Mouse (Mus musculus) heart, embryonic 11.5 days (tissue): Measurements from ENCODE around the gene Wdr64. TPM values are rescaled to one million over a fixed set of nuclear protein-coding genes. Genes with fewer than 3 reads are reported as not detected.

ENCODE experiments used
- ATAC-seq: fragments of 200-750 bp; cut with Nextera tagmentation; replicated peaks from 2 replicates; pipeline ENCODE4 v1.8.0; 2017; ENCODE audit warnings: moderate library complexity; ENCODE audit not compliant: insufficient number of reproducible peaks, low FRiP score, low TSS enrichment
- H3K27ac ChIP-seq: fragments of 300-500 bp; sonication (generic); 2 replicates; pipeline ENCODE4 v1.5.1; 2014; ENCODE audit warnings: mild to moderate bottlenecking, low read depth, low read length
- H3K27me3 ChIP-seq: fragments of 300-500 bp; sonication (generic); 2 replicates; pipeline ENCODE4 v1.6.1; 2014; ENCODE audit warnings: mild to moderate bottlenecking, low read length, mixed read lengths; ENCODE audit not compliant: control insufficient read depth, insufficient read depth
- H3K36me3 ChIP-seq: fragments of 300-500 bp; sonication (generic); 2 replicates; pipeline ENCODE4 v1.6.1; 2014; ENCODE audit warnings: mild to moderate bottlenecking, low read length, moderate library complexity, mixed read lengths; ENCODE audit not compliant: control insufficient read depth, insufficient read depth
- H3K4me1 ChIP-seq: fragments of 300-500 bp; sonication (generic); 2 replicates; pipeline ENCODE4 v1.6.1; 2014; ENCODE audit warnings: low read length; ENCODE audit not compliant: control insufficient read depth, insufficient read depth
- H3K4me2 ChIP-seq: fragments of 300-500 bp; sonication (generic); 2 replicates; pipeline ENCODE4 v1.6.1; 2014; ENCODE audit warnings: mild to moderate bottlenecking, moderate library complexity
- H3K4me3 ChIP-seq: fragments of 300-500 bp; sonication (generic); 2 replicates; pipeline ENCODE4 v1.5.1; 2014; ENCODE audit warnings: low read depth, low read length
- H3K9ac ChIP-seq: fragments of 300-500 bp; sonication (generic); 2 replicates; pipeline ENCODE4 v1.6.1; 2014; ENCODE audit warnings: mild to moderate bottlenecking, low read depth, low read length, moderate library complexity
- H3K9me3 ChIP-seq: fragments of 300-500 bp; sonication (generic); replicated peaks from 2 replicates; pipeline ENCODE4 v1.6.1; 2016; ENCODE audit warnings: low read length; ENCODE audit not compliant: control insufficient read depth
- WGBS: fragments of 180-500 bp; shearing (Covaris S2); extraction: QIAGEN DNeasy Blood & Tissue Kit; methylation state at CpG from one replicate; pipeline ENCODE4 v1.1.7; 2014; ENCODE audit not compliant: insufficient replicate concordance; 5-methylcytosine and 5-hydroxymethylcytosine counted together
- polyA plus RNA-seq: library from polyadenylated mRNA; unstranded; fragments of >200 nt; fragmentation: Nextera tagmentation; extraction: Ambion mirVana; gene quantifications from 2 replicates; pipeline ENCODE4 v1.2.1, GENCODE M21; 2014

Wdr64 gene
- not detected in 2 replicates for polyA plus RNA-seq

- Histone ChIP-seq H3K9me3 (no peaks in the 10 kb centered on the region), H3K27ac (no peak within 1 kb of the TSS), H3K9ac (no peak within 1 kb of the TSS), H3K4me3 (no peak within 1 kb of the TSS), H3K4me2 (no peak within 1 kb of the TSS), H3K36me3 (no peaks in the 10 kb centered on the region), H3K4me1 (peaks cover 4% of the 10 kb centered on the region), H3K27me3 (no peaks in the 10 kb centered on the region)
- 73% methylated on average over 1 of the region's 1 CpGs for WGBS
- no peak for ATAC-seq
These were observed at the start of gene Wdr64 for GRCm38 (mm10) chr1:175698293-175698692. Wdr64 (plus strand) TSS chr1:175698593.

- H3K27me3 ChIP-seq = no peaks in the 10 kb centered on the region
- no peak for ATAC-seq
- H3K27ac ChIP-seq = no peak overlapping the region
- WGBS = 87% methylated on average over 4 of the region's 4 CpGs
- H3K36me3 ChIP-seq = no peaks in the 10 kb centered on the region
- H3K4me1 ChIP-seq = no peaks in the 10 kb centered on the region
- H3K4me2 ChIP-seq = no peak overlapping the region
- H3K9ac ChIP-seq = no peak overlapping the region
- no peaks in the 10 kb centered on the region for H3K9me3 ChIP-seq
- no peak overlapping the region for H3K4me3 ChIP-seq
These were observed 49.8 kb upstream of the Wdr64 start for GRCm38 (mm10) chr1:175648615-175649014.

GRCm38 (mm10) chr1:175659900-175660299, 38.5 kb upstream of the Wdr64 start:
- Histone ChIP-seq H3K4me3 (no peak overlapping the region), H3K27ac (no peak overlapping the region), H3K9ac (no peak overlapping the region), H3K9me3 (no peaks in the 10 kb centered on the region), H3K36me3 (no peaks in the 10 kb centered on the region), H3K4me1 (no peaks in the 10 kb centered on the region), H3K27me3 (no peaks in the 10 kb centered on the region), H3K4me2 (no peak overlapping the region)
- 84% methylated on average over 4 of the region's 4 CpGs for WGBS
- ATAC-seq = no peak

- Histone ChIP-seq H3K36me3 (no peaks in the 10 kb centered on the region), H3K4me3 (no peak overlapping the region), H3K9ac (no peak overlapping the region), H3K27ac (no peak overlapping the region), H3K4me1 (no peaks in the 10 kb centered on the region), H3K4me2 (no peak overlapping the region), H3K27me3 (no peaks in the 10 kb centered on the region), H3K9me3 (no peaks in the 10 kb centered on the region)
- 68% methylated on average over 5 of the region's 5 CpGs for WGBS
- 0 out of 2 replicates have a peak, but pooled peaks have one; percentile 33 for ATAC-seq
These were observed 29.6 kb upstream of the Wdr64 start for GRCm38 (mm10) chr1:175668666-175669405.

- Histone ChIP-seq H3K4me2 (no peak overlapping the region), H3K36me3 (no peaks in the 10 kb centered on the region), H3K4me1 (no peaks in the 10 kb centered on the region), H3K27me3 (no peaks in the 10 kb centered on the region), H3K9ac (no peak overlapping the region), H3K4me3 (no peak overlapping the region), H3K27ac (no peak overlapping the region), H3K9me3 (no peaks in the 10 kb centered on the region)
- no peak for ATAC-seq
- 90% methylated on average over 3 of the region's 3 CpGs for WGBS
These were observed 28.9 kb upstream of the Wdr64 start for GRCm38 (mm10) chr1:175669456-175669855.

- H3K36me3 ChIP-seq = no peaks in the 10 kb centered on the region
- 80% methylated on average over 7 of the region's 7 CpGs for WGBS
- H3K27ac ChIP-seq = no peak overlapping the region
- no peak overlapping the region for H3K4me2 ChIP-seq
- H3K4me1 ChIP-seq = no peaks in the 10 kb centered on the region
- H3K4me3 ChIP-seq = no peak overlapping the region
- no peaks in the 10 kb centered on the region for H3K9me3 ChIP-seq
- H3K9ac ChIP-seq = no peak overlapping the region
- H3K27me3 ChIP-seq = no peaks in the 10 kb centered on the region
- ATAC-seq = no peak
These were observed 28.4 kb upstream of the Wdr64 start for GRCm38 (mm10) chr1:175670042-175670441.

- ATAC-seq = no peak
- WGBS = 17% methylated on average over 1 of the region's 1 CpGs
These were observed 26.8 kb upstream of the Wdr64 start for GRCm38 (mm10) chr1:175671626-175672025.

GRCm38 (mm10) chr1:175673563-175674325, 24.6 kb upstream of the Wdr64 start:
- H3K27ac ChIP-seq = no peak overlapping the region
- H3K4me3 ChIP-seq = no peak overlapping the region
- H3K9me3 ChIP-seq = no peaks in the 10 kb centered on the region
- H3K9ac ChIP-seq = no peak overlapping the region
- no peak overlapping the region for H3K4me2 ChIP-seq
- H3K4me1 ChIP-seq = no peaks in the 10 kb centered on the region
- WGBS = 82% methylated on average over 7 of the region's 7 CpGs
- H3K27me3 ChIP-seq = no peaks in the 10 kb centered on the region
- no peak for ATAC-seq
- H3K36me3 ChIP-seq = no peaks in the 10 kb centered on the region

More at GRCm38 (mm10) chr1:175671626-175672025, 26.8 kb upstream of the Wdr64 start:
- Histone ChIP-seq H3K9me3 (no peaks in the 10 kb centered on the region), H3K4me1 (no peaks in the 10 kb centered on the region), H3K36me3 (no peaks in the 10 kb centered on the region), H3K27ac (no peak overlapping the region), H3K4me2 (no peak overlapping the region), H3K9ac (no peak overlapping the region), H3K27me3 (no peaks in the 10 kb centered on the region), H3K4me3 (no peak overlapping the region)
